ENCODE assay signal across 22 mouse cellular contexts in genomic region chr12:100533209-100533608, GRCm38 (mm10). TPM values are rescaled to one million over a fixed set of nuclear protein-coding genes. Genes with fewer than 3 reads are reported as not detected.
DNase-seq lines count a peak whose midpoint lies in the region; ATAC-seq and TF ChIP-seq lines count a peak whose summit lies in the region.
"Had no signal": no experiment of that assay in that cellular context is flagged by ENCODE, and none has a peak within 500 bp of the region (broad histone marks: within the 10 kb centered on the region; RNA-seq: fewer than 3 reads in every experiment).

No protein-coding gene starts in this region.

- TF ChIP-seq CTCF in layer of hippocampus, adult 2 months (conservative IDR thresholded peaks at IDR 0.05) = no peak

- no peak for DNase-seq in heart, adult 18-20 months
- DNase-seq in layer of hippocampus, adult 2 months (ENCODE audit: low spot score in 2 of 2) = no peak
- DNase-seq in layer of hippocampus, postnatal 10 days (ENCODE audit: low spot score in 2 of 2) = no peak
- DNase-seq in testis, postnatal 10 days (ENCODE audit: low spot score) = peak; percentile 26
- DNase-seq in testis, postnatal 14 days (ENCODE audit: low spot score) = no peak
- DNase-seq: adrenal gland, postnatal 25 days; cerebellum, adult 9-11 months; gastrocnemius, postnatal 25 days; liver, postnatal 0 days; right cerebral cortex, adult 18-20 months; right cerebral cortex, postnatal 4 days had no signal

- peaks cover 67% of the 10 kb centered on the region for H3K4me1 ChIP-seq in heart, embryonic 12.5 days (replicated peaks)
- H3K4me1 ChIP-seq in hindbrain, embryonic 12.5 days = peaks cover 21% of the 10 kb centered on the region

- no peaks in the 10 kb centered on the region for H3K36me3 ChIP-seq in heart, embryonic 12.5 days
- no peaks in the 10 kb centered on the region for H3K36me3 ChIP-seq in hindbrain, embryonic 12.5 days
- H3K36me3 ChIP-seq: embryonic facial prominence, embryonic 15.5 days; forebrain, embryonic 15.5 days; hindbrain, embryonic 15.5 days; limb, embryonic 12.5 days; midbrain, embryonic 15.5 days; neural tube, embryonic 13.5 days had no signal

- peak overlapping the region; percentile 46; the same call in 1 of the 2 replicates for H3K27ac ChIP-seq in heart, embryonic 12.5 days (ENCODE audit: poor library complexity, severe bottlenecking)
- peak overlapping the region; percentile 80 for H3K27ac ChIP-seq in layer of hippocampus, adult 2 months
- no peak overlapping the region for H3K27ac ChIP-seq in hindbrain, embryonic 12.5 days
- H3K27ac ChIP-seq: forebrain, embryonic 15.5 days; hindbrain, embryonic 15.5 days; limb, embryonic 12.5 days; midbrain, embryonic 15.5 days; neural tube, embryonic 13.5 days had no signal

- no peak for ATAC-seq in heart, embryonic 12.5 days (ENCODE audit: insufficient number of reproducible peaks, low FRiP score)
- no peak for ATAC-seq in hindbrain, embryonic 12.5 days (ENCODE audit: low FRiP score)
- ATAC-seq: forebrain, embryonic 15.5 days; intestine, postnatal 0 days; midbrain, embryonic 15.5 days had no signal

- no peak overlapping the region for H3K9ac ChIP-seq in heart, embryonic 12.5 days
- H3K9ac ChIP-seq in hindbrain, embryonic 12.5 days = no peak overlapping the region
- H3K9ac ChIP-seq: embryonic facial prominence, embryonic 15.5 days; forebrain, embryonic 15.5 days; hindbrain, embryonic 15.5 days; limb, embryonic 12.5 days; liver, postnatal 0 days; midbrain, embryonic 15.5 days; neural tube, embryonic 13.5 days had no signal

- no peak overlapping the region for H3K4me3 ChIP-seq in heart, embryonic 12.5 days
- no peak overlapping the region for H3K4me3 ChIP-seq in layer of hippocampus, adult 2 months
- no peak overlapping the region for H3K4me3 ChIP-seq in hindbrain, embryonic 12.5 days
- H3K4me3 ChIP-seq: embryonic facial prominence, embryonic 15.5 days; forebrain, embryonic 15.5 days; hindbrain, embryonic 15.5 days; limb, embryonic 12.5 days; megakaryocyte, embryonic 14.5 days; midbrain, embryonic 15.5 days; neural tube, embryonic 13.5 days had no signal

- no peaks in the 10 kb centered on the region for H3K27me3 ChIP-seq in heart, embryonic 12.5 days (replicated peaks)
- no peaks in the 10 kb centered on the region for H3K27me3 ChIP-seq in hindbrain, embryonic 12.5 days
- H3K27me3 ChIP-seq: embryonic facial prominence, embryonic 15.5 days; forebrain, embryonic 15.5 days; hindbrain, embryonic 15.5 days; limb, embryonic 12.5 days; megakaryocyte, embryonic 14.5 days; midbrain, embryonic 15.5 days; neural tube, embryonic 13.5 days had no signal

- H3K9me3 ChIP-seq in heart, embryonic 12.5 days (replicated peaks) = no peaks in the 10 kb centered on the region
- H3K9me3 ChIP-seq in hindbrain, embryonic 12.5 days (replicated peaks) = no peaks in the 10 kb centered on the region
- H3K9me3 ChIP-seq: embryonic facial prominence, embryonic 15.5 days; forebrain, embryonic 15.5 days; hindbrain, embryonic 15.5 days; limb, embryonic 12.5 days; midbrain, embryonic 15.5 days; neural tube, embryonic 13.5 days had no signal

- 76% methylated on average over 4 of the region's 4 CpGs for WGBS in heart, embryonic 12.5 days
- 83% methylated on average over 4 of the region's 4 CpGs for WGBS in hindbrain, embryonic 12.5 days

- no peak overlapping the region for H3K4me2 ChIP-seq in heart, embryonic 12.5 days
- no peak overlapping the region for H3K4me2 ChIP-seq in hindbrain, embryonic 12.5 days (replicated peaks)
- H3K4me2 ChIP-seq: embryonic facial prominence, embryonic 15.5 days; forebrain, embryonic 15.5 days; hindbrain, embryonic 15.5 days; limb, embryonic 12.5 days; liver, embryonic 11.5 days; midbrain, embryonic 15.5 days; neural tube, embryonic 13.5 days had no signal

RNA-seq across cellular contexts. Expression of gene Ttc7b, which starts 12.6 kb away (rescaled TPM):
- 6.9 and 7.6 TPM in 2 replicates for polyA plus RNA-seq in heart, embryonic 12.5 days (2016; fragmentation: Nextera tagmentation; extraction: Ambion mirVana)
- 10 to 100 TPM; 74.6 to 79.1 TPM for total RNA-seq in heart, adult 18-20 months (2021)
- total RNA-seq in layer of hippocampus, adult 2 months (2021) = 100 to 1,000 TPM; 173 to 184 TPM
- total RNA-seq in layer of hippocampus, postnatal 10 days (2021) = 100 to 1,000 TPM; 110 to 121 TPM
- polyA plus RNA-seq in hindbrain, embryonic 12.5 days (2016; fragmentation: Nextera tagmentation; extraction: Ambion mirVana) = 5.1 and 6.1 TPM in 2 replicates
